Mouse (Mus musculus) intestine, postnatal 0 days (tissue): ENCODE measurements around the gene 9530077C05Rik. TPM values are rescaled to one million over a fixed set of nuclear protein-coding genes. Genes with fewer than 3 reads are reported as not detected.

Experiments
- ATAC-seq: fragments of 200-750 bp; cut with Nextera tagmentation; 2 replicates; pipeline ENCODE4 v1.8.0; 2017; ENCODE audit warnings: mild to moderate bottlenecking, moderate TSS enrichment, moderate library complexity
- H3K27ac ChIP-seq: fragments of 300-500 bp; sonication (generic); 2 replicates; pipeline ENCODE4 v1.5.1; 2014; ENCODE audit warnings: mild to moderate bottlenecking, low read depth, low read length, moderate library complexity
- H3K27me3 ChIP-seq: fragments of 300-500 bp; sonication (generic); replicated peaks from 2 replicates; pipeline ENCODE4 v1.6.1; 2014; ENCODE audit warnings: low read length, mixed read lengths; ENCODE audit not compliant: control insufficient read depth, insufficient read depth
- H3K36me3 ChIP-seq: fragments of 300-500 bp; sonication (generic); 2 replicates; pipeline ENCODE4 v1.6.1; 2014; ENCODE audit warnings: mild to moderate bottlenecking, moderate library complexity; ENCODE audit not compliant: control insufficient read depth, insufficient read depth
- H3K4me1 ChIP-seq: fragments of 300-500 bp; sonication (generic); replicated peaks from 2 replicates; pipeline ENCODE4 v1.6.1; 2014; ENCODE audit warnings: antibody characterized with exemption, low read length, mixed read lengths; ENCODE audit not compliant: control insufficient read depth, insufficient read depth
- H3K4me2 ChIP-seq: fragments of 300-500 bp; sonication (generic); replicated peaks from 2 replicates; pipeline ENCODE4 v1.6.1; 2014; ENCODE audit warnings: low read depth, mild to moderate bottlenecking, moderate library complexity
- H3K4me3 ChIP-seq: fragments of 300-500 bp; sonication (generic); 2 replicates; pipeline ENCODE4 v1.5.1; 2014; ENCODE audit warnings: low read depth, low read length
- H3K9ac ChIP-seq: fragments of 300-500 bp; sonication (generic); 2 replicates; pipeline ENCODE4 v1.6.1; 2014; ENCODE audit warnings: mild to moderate bottlenecking, low read depth, low read length
- H3K9me3 ChIP-seq: fragments of 300-500 bp; sonication (generic); 2 replicates; pipeline ENCODE4 v1.6.1; 2016; ENCODE audit warnings: mixed run types; ENCODE audit not compliant: control insufficient read depth
- CTCF ChIP-seq: sonication (generic); IDR thresholded peaks from 2 replicates; pipeline ENCODE4 v1.5.1; 2016; ENCODE audit warnings: low read depth, mild to moderate bottlenecking, control low read depth, antibody characterized with exemption, moderate library complexity
- WGBS: fragments of 180-500 bp; shearing (Covaris S2); extraction: QIAGEN DNeasy Blood & Tissue Kit; methylation state at CpG from one replicate; pipeline ENCODE4 v1.1.7; 2014; 5-methylcytosine and 5-hydroxymethylcytosine counted together
- polyA plus RNA-seq: library from polyadenylated mRNA; unstranded; fragments of >200 nt; fragmentation: Nextera tagmentation; extraction: Ambion mirVana; gene quantifications from 2 replicates; pipeline ENCODE4 v1.2.1, GENCODE M21; 2015

9530077C05Rik gene
- polyA plus RNA-seq, 1 experiment from 2014 or later: 2.0 TPM

DNA sequence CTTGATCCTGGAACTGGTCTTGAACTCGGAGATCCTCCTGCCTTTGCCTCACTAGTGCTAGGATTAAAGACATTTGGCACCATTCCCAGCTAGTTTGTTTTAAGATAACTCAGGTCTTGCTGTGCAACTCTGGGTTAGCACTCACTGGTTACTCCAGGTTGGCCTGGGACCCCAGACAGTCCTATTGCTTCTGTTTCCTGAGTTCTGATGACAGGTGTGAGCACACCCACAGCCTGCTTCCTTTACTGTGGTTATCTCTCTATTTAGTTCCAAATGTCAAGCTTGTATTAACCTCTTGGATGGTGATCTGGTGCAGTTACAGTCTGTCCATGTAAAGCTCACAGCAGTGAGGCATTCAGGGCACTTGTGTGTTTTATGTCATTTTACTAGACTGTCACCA is 12.2 kb downstream of the 9530077C05Rik start:
- Histone ChIP-seq H3K9ac (no peak overlapping the region), H3K36me3 (no peaks in the 10 kb centered on the region), H3K27ac (no peak overlapping the region), H3K27me3 (no peaks in the 10 kb centered on the region), H3K9me3 (no peaks in the 10 kb centered on the region), H3K4me3 (no peak overlapping the region), H3K4me1 (no peaks in the 10 kb centered on the region), H3K4me2 (no peak overlapping the region)
- 69% methylated on average over 1 of the region's 1 CpGs for WGBS
- no peak for ATAC-seq
- TF ChIP-seq CTCF: no peak

DNA sequence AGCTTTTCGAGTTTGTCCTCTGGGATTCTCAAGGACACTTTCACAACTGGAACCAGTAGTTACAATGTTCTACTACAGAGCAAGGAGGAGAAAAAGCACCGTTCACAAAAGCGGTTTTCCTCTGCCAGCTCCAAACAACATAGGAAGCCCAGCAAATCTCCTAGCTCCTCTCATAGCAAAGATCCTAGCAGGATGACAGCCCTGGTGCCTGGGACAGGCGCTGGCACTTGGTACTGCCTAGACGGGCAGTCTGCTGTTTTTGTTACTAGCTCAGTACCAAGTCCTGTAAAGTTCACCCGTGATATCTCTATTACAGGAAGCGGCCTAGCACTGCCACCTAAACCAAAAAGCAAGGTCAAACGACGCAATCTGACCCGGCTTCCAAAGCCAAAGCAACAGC is 12.9 kb downstream of the 9530077C05Rik start:
- Histone ChIP-seq H3K9me3 (no peaks in the 10 kb centered on the region), H3K4me3 (no peak overlapping the region), H3K27me3 (no peaks in the 10 kb centered on the region), H3K27ac (no peak overlapping the region), H3K4me1 (no peaks in the 10 kb centered on the region), H3K4me2 (no peak overlapping the region), H3K36me3 (no peaks in the 10 kb centered on the region), H3K9ac (no peak overlapping the region)
- no peak for ATAC-seq
- no peak for TF ChIP-seq CTCF
- WGBS: 70% methylated on average over 10 of the region's 10 CpGs

DNA sequence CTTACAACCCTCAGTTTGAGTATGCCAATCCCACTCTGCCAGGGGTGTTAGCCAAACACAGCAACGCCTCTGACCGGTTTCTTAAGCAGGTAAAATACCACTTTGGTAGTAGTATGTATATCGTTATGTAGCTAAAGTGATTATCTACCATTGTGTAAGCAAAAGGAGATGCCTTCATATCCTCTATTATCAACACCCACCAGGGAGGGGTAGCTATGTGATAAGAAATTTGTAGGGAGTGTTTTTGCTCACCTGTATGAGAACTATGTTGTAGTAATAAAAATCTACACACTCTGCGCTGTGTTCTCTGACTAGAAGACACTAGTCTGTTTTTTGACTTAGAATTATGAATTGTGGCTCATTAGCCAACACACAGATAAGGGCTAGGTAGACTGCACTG is 13.4 kb downstream of the 9530077C05Rik start:
- TF ChIP-seq CTCF: no peak

DNA sequence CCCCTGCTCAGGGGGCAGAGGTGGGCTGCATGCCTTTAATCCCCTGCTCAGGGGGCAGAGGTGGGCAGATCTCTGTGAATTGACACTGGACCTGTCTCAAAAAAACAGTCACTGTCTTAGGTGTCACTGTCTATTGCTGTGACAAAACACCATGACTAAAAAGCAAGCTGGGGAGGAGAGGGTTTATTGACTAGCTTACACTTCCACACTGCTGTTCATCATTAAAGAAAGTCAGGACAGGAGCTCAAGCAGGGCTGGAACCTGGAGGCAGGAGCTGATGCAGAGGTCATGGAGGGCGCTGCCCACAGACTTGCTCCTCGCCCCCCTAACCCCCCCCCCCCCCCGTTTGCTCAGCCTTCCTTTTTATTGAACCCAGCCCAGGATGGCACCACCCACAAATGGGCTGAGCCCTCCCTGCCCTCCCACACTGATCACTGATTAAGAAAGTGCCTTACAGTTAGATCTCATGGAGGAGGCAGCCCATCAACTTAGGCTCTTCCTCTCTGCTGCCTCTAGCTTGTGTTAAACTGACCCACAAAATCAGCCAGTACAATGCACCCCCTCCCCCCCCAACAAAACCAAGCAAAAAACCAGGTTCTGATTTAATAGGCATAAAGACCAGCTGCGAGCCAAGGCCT is 16.8 kb downstream of the 9530077C05Rik start:
- Histone ChIP-seq H3K4me3 (no peak overlapping the region), H3K27ac (no peak overlapping the region), H3K9me3 (no peaks in the 10 kb centered on the region), H3K4me1 (no peaks in the 10 kb centered on the region), H3K4me2 (no peak overlapping the region), H3K9ac (no peak overlapping the region), H3K27me3 (no peaks in the 10 kb centered on the region), H3K36me3 (no peaks in the 10 kb centered on the region)
- no peak for TF ChIP-seq CTCF
- ATAC-seq: no peak
- WGBS: 74% methylated on average over 3 of the region's 4 CpGs

More for the DNA sequence above, 13.4 kb downstream of the 9530077C05Rik start:
- Histone ChIP-seq H3K4me2 (no peak overlapping the region), H3K4me3 (no peak overlapping the region), H3K9ac (no peak overlapping the region), H3K36me3 (no peaks in the 10 kb centered on the region), H3K27ac (no peak overlapping the region), H3K27me3 (no peaks in the 10 kb centered on the region), H3K9me3 (no peaks in the 10 kb centered on the region), H3K4me1 (no peaks in the 10 kb centered on the region)
- 78% methylated on average over 4 of the region's 4 CpGs for WGBS
- ATAC-seq: no peak

DNA sequence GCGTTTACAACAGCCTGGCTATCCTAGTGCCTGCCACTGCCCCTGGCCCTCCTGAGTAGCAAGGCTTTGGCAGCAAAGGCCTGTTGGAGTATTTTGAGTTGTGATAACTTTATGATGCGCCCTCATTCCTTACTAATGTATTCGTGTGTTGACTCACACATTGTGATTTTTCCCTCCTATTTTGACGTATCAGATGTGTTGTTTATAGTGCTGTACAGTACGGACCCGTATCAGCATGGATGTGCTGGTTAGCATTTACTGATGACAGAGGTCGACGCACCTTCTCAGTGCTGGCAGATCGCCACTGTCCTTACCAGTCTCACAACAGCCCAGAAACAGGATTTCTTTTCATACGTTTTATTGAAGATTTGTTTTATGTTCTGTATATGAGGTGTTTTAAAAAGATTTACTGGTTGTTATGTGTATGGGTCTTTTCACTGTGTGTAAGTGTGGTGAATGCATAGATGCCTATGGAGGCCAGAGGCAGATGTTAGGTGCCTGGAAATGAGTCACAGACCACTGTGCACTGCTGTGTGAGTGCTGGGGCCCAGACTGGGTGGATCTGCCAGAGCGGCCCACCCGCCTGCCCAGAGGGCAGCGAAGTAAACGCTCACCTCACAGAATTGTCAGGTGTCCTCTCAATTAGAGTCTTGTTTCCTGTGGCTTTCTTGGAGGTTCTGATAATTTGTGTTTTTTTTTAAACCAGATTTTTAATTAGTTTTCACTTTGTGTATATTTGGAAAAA is 17.5 kb downstream of the 9530077C05Rik start:
- H3K27me3 ChIP-seq: no peaks in the 10 kb centered on the region
- H3K4me3 ChIP-seq: no peak overlapping the region
- H3K4me1 ChIP-seq: no peaks in the 10 kb centered on the region
- whole genome bisulfite sequencing: 77% methylated on average over 14 of the region's 14 CpGs
- H3K9ac ChIP-seq: no peak overlapping the region
- no peak overlapping the region for H3K4me2 ChIP-seq
- no peaks in the 10 kb centered on the region for H3K36me3 ChIP-seq
- no peak overlapping the region for H3K27ac ChIP-seq
- ATAC-seq: no peak
- no peaks in the 10 kb centered on the region for H3K9me3 ChIP-seq
- TF ChIP-seq CTCF: no peak

DNA sequence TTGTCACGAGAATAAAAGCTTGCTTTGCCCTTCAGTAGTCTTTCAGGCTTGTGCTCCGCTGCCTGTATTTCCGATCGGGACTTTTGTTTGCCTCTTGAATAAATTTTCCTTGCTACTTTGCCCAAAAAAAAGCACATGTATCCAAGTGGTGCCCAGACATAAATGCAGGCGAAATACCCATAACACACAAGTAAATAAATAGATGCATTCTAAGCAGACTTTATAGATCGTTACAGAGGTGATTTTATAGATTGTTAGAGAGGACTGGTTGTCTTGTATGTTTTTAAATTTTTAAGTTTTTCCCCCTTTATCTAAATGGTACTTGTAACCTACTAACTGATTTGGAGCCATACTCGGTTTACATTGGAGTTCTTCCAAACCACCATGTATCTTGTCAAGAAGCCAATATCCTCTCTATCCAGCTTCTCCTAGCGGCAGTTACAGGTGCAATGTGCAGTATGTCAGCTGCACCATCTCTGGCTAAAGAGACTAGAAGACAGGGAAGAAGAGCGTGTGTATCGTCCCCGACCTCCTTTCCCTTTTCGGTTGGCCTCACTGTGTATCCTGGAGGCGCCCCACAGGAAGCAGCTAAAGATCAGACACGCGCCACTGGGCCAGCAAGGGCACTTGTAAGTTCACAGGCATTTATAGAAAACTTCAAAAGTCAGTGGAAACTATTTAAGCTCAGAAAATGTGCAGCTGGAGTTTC is 18.4 kb downstream of the 9530077C05Rik start:
- Histone ChIP-seq H3K4me1 (no peaks in the 10 kb centered on the region), H3K36me3 (no peaks in the 10 kb centered on the region), H3K9me3 (no peaks in the 10 kb centered on the region), H3K27me3 (no peaks in the 10 kb centered on the region), H3K9ac (no peak overlapping the region), H3K27ac (no peak overlapping the region), H3K4me2 (no peak overlapping the region; the same call in 1 of the 2 replicates), H3K4me3 (no peak overlapping the region)
- no peak for ATAC-seq
- peak; percentile 25; the same call in 1 of the 2 replicates for TF ChIP-seq CTCF
- WGBS: 63% methylated on average over 15 of the region's 15 CpGs
